Mouse (Mus musculus) limb, embryonic 15.5 days (tissue): Measurements from ENCODE around the gene Gm10518. TPM values are rescaled to one million over a fixed set of nuclear protein-coding genes. Genes with fewer than 3 reads are reported as not detected.

Experiments used
- ATAC-seq: fragments of 200-750 bp; cut with Nextera tagmentation; 2 replicates; pipeline ENCODE4 v1.8.0; 2017; ENCODE audit warnings: low read depth, moderate TSS enrichment; ENCODE audit not compliant: insufficient number of reproducible peaks, low FRiP score, low TSS enrichment
- H3K27ac ChIP-seq: fragments of 300-500 bp; sonication (generic); 2 replicates; pipeline ENCODE4 v1.5.1; 2015; ENCODE audit warnings: moderate library complexity, mild to moderate bottlenecking, inconsistent platforms
- H3K27me3 ChIP-seq: fragments of 300-500 bp; sonication (generic); 2 replicates; pipeline ENCODE4 v1.6.1; 2015; ENCODE audit warnings: inconsistent platforms
- H3K36me3 ChIP-seq: fragments of 300-500 bp; sonication (generic); 2 replicates; pipeline ENCODE4 v1.6.1; 2015; ENCODE audit warnings: inconsistent platforms
- H3K4me1 ChIP-seq: fragments of 300-500 bp; sonication (generic); 2 replicates; pipeline ENCODE4 v1.6.1; 2015; ENCODE audit warnings: inconsistent platforms
- H3K4me2 ChIP-seq: fragments of 300-500 bp; sonication (generic); 2 replicates; pipeline ENCODE4 v1.6.1; 2015; ENCODE audit warnings: mild to moderate bottlenecking, inconsistent platforms
- H3K4me3 ChIP-seq: fragments of 300-500 bp; sonication (generic); 2 replicates; pipeline ENCODE4 v1.5.1; 2015; ENCODE audit warnings: mild to moderate bottlenecking, inconsistent platforms
- H3K9ac ChIP-seq: fragments of 300-500 bp; sonication (generic); 2 replicates; pipeline ENCODE4 v1.6.1; 2015; ENCODE audit warnings: inconsistent platforms
- H3K9me3 ChIP-seq: fragments of 300-500 bp; sonication (generic); 2 replicates; pipeline ENCODE4 v1.6.1; 2016; ENCODE audit warnings: inconsistent platforms
- WGBS: fragments of 180-500 bp; shearing (Covaris S2); methylation state at CpG from one replicate; pipeline ENCODE4 v1.1.7; 2015; 5-methylcytosine and 5-hydroxymethylcytosine counted together
- polyA plus RNA-seq: library from polyadenylated mRNA; unstranded; fragments of >200 nt; fragmentation: Nextera tagmentation; extraction: Ambion mirVana; gene quantifications from 2 replicates; pipeline ENCODE4 v1.2.1, GENCODE M21; 2015

The Gm10518 gene
- polyA plus RNA-seq, result 0.19 TPM in 1 of 2 replicates, not detected in the other

DNA sequence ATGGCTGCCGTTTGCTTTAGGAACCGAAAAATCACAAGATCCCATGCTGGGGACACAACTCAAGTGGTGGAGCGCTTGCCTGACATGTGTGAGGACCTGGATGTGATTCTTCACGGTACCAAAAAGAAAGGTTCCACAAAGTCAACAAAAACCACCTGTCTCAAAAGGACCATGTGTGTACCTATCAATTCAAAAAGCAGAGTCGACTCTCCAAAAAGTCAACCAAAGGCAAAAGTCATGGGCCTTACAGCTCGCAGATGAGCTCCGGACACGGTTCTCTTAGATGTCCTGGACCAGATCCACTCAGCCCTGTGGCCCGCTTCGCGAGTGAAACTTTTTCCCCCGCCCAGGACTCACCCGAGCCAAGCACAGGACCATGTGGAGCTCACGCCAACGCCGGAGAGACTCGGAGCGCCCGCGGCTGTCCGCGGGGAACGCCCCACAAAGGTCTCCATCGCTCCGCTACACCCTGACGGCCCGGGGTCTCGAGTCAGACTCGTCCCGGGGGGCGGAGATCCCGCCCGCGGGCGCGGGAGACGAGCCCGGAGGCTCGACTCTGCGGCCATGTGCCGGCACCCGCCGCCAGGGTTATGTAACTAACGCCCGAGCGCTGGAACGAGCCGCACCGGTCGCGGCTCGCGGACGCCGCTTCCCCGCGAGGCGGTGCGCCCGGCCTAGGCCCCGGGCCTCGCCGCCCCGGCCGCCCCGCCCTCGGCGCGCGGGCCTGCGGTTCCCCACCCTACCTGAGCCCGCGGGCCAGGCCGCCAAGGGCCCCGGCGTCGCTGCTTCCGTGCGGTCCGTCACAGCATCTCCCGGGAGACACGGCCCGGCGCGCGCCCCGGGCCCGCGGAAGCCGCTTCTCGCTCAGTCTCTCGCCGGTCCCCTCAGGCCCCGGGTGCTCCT lies at the start of gene Gm10518:
TSS of gene Gm10518 (plus strand) at position 767 of the 903 bp plus-strand sequence.
- H3K27me3 ChIP-seq, result no peaks in the 10 kb centered on the region
- no peaks in the 10 kb centered on the region for H3K9me3 ChIP-seq
- under 1% methylated on average over 93 of the region's 94 CpGs for WGBS
- peak; percentile 57 for ATAC-seq
- peaks cover 16% of the 10 kb centered on the region for H3K4me1 ChIP-seq
- peak within 1 kb of the TSS; percentile 47 for H3K4me2 ChIP-seq
- peak within 1 kb of the TSS; percentile 79 for H3K4me3 ChIP-seq
- peak within 1 kb of the TSS; percentile 97 for H3K9ac ChIP-seq
- H3K36me3 ChIP-seq, result peaks cover 10% of the 10 kb centered on the region
- peak within 1 kb of the TSS; percentile 99 for H3K27ac ChIP-seq

DNA sequence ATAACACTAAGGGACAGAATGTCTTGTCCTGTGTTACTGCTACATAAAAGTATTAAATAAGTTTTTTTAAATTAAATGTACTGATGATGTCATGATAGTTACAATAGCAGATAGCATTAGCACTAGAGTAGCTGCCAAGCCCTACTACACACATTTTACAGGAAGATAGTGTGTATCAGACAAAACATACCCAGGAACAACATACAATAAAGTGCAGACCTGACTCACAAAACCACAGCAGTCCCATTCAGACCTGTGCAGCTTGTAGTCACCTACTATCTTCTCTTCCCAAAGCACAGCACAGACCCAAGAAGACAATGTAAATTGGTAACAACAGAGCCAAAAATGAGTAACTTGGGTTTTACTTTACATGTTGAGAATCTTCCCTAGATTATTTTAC lies 46.7 kb upstream of the Gm10518 start:
- no peaks in the 10 kb centered on the region for H3K9me3 ChIP-seq
- no peaks in the 10 kb centered on the region for H3K27me3 ChIP-seq
- peaks cover 74% of the 10 kb centered on the region for H3K36me3 ChIP-seq
- no peak overlapping the region for H3K27ac ChIP-seq
- ATAC-seq, result no peak
- no peaks in the 10 kb centered on the region for H3K4me1 ChIP-seq
- H3K4me2 ChIP-seq, result no peak overlapping the region
- no peak overlapping the region for H3K9ac ChIP-seq
- H3K4me3 ChIP-seq, result no peak overlapping the region

DNA sequence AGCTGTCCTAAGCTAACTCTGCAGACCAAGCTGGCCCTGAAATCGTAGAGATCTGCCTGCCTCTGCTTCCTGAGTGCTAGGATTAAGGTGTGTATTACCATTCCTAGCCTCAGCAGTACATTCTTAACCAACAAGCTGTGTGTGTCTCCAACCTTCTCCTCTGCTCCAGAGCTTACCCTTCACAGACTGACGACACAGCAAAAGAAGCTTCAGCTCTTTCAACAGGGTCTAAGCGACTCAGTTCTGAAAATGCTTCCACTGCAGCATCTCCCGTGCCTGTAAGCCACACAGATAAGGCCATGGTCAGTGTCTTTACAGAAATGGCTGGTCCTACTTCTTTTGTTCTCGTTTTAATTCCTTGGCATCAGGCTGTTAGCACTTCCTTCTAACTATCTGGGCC lies 43.1 kb upstream of the Gm10518 start:
- 89% methylated on average over 5 of the region's 5 CpGs for WGBS

DNA sequence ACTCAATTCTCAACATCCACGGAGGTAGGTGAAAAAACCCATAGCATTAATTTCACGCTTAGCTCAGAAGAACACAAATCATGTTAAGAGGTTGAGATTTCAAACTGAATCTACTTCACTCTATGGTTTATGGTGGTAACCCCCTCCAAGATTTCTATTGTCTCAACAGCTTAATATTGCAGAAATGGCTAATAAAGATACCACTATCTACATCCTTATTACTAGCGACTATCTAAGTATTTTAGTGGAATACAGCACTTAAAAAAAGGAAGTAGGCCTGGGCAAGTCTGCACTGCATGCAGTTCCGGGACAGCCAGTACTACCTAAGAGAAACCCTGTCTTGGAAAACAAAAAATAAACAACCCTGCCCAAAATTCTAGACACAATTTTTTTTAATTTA lies 42.6 kb upstream of the Gm10518 start:
- Histone ChIP-seq H3K27ac (no peak overlapping the region), H3K9ac (no peak overlapping the region), H3K27me3 (no peaks in the 10 kb centered on the region), H3K4me3 (no peak overlapping the region), H3K4me2 (no peak overlapping the region), H3K9me3 (no peaks in the 10 kb centered on the region), H3K4me1 (no peaks in the 10 kb centered on the region), H3K36me3 (peaks cover 75% of the 10 kb centered on the region)
- 95% methylated on average over 4 of the region's 4 CpGs for WGBS
- ATAC-seq, result no peak

More for the DNA sequence above, 43.1 kb upstream of the Gm10518 start:
- Histone ChIP-seq H3K36me3 (peaks cover 77% of the 10 kb centered on the region), H3K9ac (no peak overlapping the region), H3K27me3 (no peaks in the 10 kb centered on the region), H3K9me3 (no peaks in the 10 kb centered on the region), H3K27ac (no peak overlapping the region), H3K4me3 (no peak overlapping the region), H3K4me1 (no peaks in the 10 kb centered on the region), H3K4me2 (no peak overlapping the region)
- no peak for ATAC-seq

DNA sequence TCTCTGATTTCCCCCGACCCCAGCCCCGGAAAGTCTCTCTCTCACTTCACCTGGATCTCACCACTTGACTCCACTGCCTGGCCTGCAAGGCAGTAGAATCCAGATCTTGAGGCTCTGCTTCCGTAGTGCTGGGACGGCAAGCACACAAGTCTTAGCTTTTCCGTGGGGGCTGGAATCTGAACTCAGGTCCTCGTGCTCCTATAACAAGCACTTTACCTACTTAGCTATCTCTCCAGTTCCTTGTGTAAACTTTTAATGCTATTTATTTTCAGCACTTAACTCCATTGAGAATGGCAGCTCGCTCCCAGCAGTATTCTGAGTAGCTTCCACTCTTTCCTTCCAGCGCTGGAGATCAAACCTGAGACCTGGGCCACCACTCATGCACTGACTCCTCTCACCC lies 26.3 kb upstream of the Gm10518 start:
- peaks cover 74% of the 10 kb centered on the region for H3K36me3 ChIP-seq
- no peaks in the 10 kb centered on the region for H3K9me3 ChIP-seq
- H3K9ac ChIP-seq, result no peak overlapping the region
- H3K4me2 ChIP-seq, result no peak overlapping the region
- no peak overlapping the region for H3K27ac ChIP-seq
- no peaks in the 10 kb centered on the region for H3K4me1 ChIP-seq
- WGBS, result 94% methylated on average over 8 of the region's 8 CpGs
- H3K27me3 ChIP-seq, result no peaks in the 10 kb centered on the region
- H3K4me3 ChIP-seq, result no peak overlapping the region
- no peak for ATAC-seq

DNA sequence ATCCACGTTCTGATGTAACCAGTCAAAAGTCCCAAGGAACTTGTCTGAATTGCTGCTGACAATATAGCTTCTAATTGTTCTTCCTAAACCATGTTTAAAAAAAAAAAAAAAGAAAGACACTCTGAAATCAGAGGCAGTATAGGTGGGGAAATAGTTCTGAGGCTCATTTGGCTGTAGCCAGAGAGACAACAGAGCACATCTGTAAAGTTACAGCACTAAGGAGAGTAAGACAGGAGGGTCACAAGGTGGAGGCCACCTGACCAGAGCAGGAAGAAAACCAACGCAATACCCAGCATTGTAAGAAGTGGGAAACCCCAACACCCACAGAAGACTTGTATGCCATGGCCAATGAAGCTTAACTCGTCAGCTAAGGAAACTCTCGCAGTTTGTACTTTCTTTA lies 19.1 kb upstream of the Gm10518 start:
- ATAC-seq, result no peak
- H3K4me1 ChIP-seq, result no peaks in the 10 kb centered on the region
- no peak overlapping the region for H3K9ac ChIP-seq
- WGBS, result 92% methylated on average over 4 of the region's 4 CpGs
- H3K9me3 ChIP-seq, result no peaks in the 10 kb centered on the region
- H3K27ac ChIP-seq, result no peak overlapping the region
- H3K36me3 ChIP-seq, result peaks cover 67% of the 10 kb centered on the region
- no peak overlapping the region for H3K4me3 ChIP-seq
- no peaks in the 10 kb centered on the region for H3K27me3 ChIP-seq
- no peak overlapping the region for H3K4me2 ChIP-seq

DNA sequence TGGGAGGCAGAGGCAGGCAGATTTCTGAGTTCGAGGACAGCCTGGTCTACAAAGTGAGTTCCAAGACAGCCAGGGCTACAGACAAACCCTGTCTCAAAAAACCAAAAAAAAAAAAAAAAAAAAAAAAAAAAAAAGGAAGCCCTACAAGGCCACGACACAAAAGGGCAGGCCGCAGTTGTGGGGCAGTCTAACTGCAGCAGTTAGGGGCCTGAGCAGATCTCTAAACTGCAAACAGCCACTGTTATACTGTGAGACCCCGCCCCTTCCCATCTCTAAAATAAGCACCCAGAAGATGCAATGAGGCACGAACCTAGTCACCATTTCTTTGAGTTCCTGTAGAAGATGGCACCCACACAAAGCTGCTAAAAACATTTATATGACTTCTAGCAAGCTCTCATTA lies 17.7 kb upstream of the Gm10518 start:
- Histone ChIP-seq H3K4me2 (no peak overlapping the region), H3K9me3 (no peaks in the 10 kb centered on the region), H3K4me3 (no peak overlapping the region), H3K9ac (no peak overlapping the region), H3K4me1 (no peaks in the 10 kb centered on the region), H3K27ac (no peak overlapping the region), H3K36me3 (peaks cover 67% of the 10 kb centered on the region), H3K27me3 (no peaks in the 10 kb centered on the region)
- WGBS, result 90% methylated on average over 5 of the region's 5 CpGs
- no peak for ATAC-seq

DNA sequence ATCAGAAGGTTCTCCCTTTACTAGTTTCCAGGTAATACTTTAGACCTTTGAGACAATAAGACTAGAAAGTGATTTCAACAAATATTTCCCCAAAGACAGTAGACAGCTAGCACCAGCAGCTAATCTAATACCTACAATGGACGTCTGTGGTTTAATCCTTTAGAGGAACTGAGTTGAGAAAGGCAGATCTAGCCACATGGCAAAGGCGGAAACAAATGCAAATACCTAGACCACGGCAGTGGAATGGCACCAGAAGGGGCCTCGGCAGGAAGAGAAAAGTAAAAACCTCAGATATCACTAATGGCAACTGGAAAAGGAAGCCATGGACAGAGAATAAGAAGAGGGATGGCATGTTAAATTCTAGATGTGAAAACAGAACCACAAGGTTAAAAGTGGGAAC lies 15.9 kb upstream of the Gm10518 start:
- H3K27ac ChIP-seq, result no peak overlapping the region
- no peak overlapping the region for H3K4me2 ChIP-seq
- H3K27me3 ChIP-seq, result no peaks in the 10 kb centered on the region
- no peak overlapping the region for H3K4me3 ChIP-seq
- H3K36me3 ChIP-seq, result peaks cover 73% of the 10 kb centered on the region
- no peak for ATAC-seq
- H3K9ac ChIP-seq, result no peak overlapping the region
- 89% methylated on average over 4 of the region's 4 CpGs for WGBS
- H3K9me3 ChIP-seq, result no peaks in the 10 kb centered on the region
- no peaks in the 10 kb centered on the region for H3K4me1 ChIP-seq

DNA sequence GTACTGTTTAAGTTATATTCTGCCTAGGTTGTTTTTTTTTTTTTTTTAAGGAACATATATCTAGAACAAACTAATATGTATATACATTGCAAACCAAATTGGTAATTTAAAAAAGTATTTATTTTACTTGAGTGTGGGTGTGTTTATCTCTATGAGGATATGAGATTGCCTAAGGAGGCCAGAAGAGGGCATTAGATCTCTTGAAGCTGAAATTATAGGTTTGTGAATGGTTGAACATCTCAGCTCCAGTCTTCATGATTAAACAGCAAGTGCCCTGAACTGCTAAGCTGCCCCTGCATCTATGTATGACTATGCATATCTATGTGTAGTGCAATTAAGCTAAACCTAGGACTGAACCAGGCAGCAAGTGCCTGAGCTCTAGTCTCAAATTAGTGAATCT lies 4.4 kb upstream of the Gm10518 start:
- ATAC-seq, result no peak
- Histone ChIP-seq H3K9ac (no peak overlapping the region), H3K36me3 (peaks cover 35% of the 10 kb centered on the region), H3K27me3 (no peaks in the 10 kb centered on the region), H3K27ac (no peak overlapping the region), H3K4me2 (no peak overlapping the region), H3K9me3 (no peaks in the 10 kb centered on the region), H3K4me1 (peaks cover 11% of the 10 kb centered on the region), H3K4me3 (no peak overlapping the region)

DNA sequence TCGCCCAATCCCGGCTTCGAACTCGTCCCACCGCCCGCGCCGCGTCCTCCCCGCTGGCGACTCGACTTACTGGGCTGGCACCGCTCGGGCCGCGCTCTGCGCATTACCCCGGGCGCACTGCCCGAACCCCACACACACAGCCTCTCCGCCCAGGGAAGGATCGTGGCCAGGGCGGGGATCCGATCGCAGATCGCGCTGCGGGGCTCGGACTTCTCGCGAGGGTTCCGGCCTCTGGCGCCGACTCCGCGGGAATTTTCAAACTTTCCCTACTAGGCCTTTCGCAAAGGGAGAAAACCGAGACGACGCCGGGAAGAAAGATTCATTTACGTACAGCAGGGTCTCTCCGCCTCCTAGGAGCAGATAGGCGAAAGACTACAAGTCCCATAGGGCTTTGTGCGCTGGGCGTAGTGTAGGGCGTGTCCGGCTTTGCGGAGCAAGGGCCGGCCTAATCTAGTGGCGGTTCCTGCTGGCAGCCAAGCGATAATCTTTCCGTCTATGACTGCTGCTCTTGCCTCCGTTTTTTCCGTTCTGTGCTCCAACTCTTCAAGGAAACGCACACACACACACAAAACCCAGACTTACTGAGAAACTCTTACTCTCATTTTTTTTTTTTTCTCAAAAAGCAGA lies 450 bp downstream of the Gm10518 start, which contains the start of gene Ahctf1:
TSS of gene Ahctf1 (minus strand) at position 168 of the 627 bp plus-strand sequence.
- ATAC-seq, result peak; percentile 99
- Histone ChIP-seq H3K36me3 (peaks cover 3% of the 10 kb centered on the region; the same call in 1 of the 2 replicates), H3K27me3 (no peaks in the 10 kb centered on the region), H3K4me1 (peaks cover 16% of the 10 kb centered on the region), H3K9me3 (no peaks in the 10 kb centered on the region), H3K4me2 (peak within 1 kb of the TSS; percentile 47), H3K27ac (peak within 1 kb of the TSS; percentile 99), H3K9ac (peak within 1 kb of the TSS; percentile 97), H3K4me3 (peak within 1 kb of the TSS; percentile 79)
- under 1% methylated on average over 56 of the region's 56 CpGs for whole genome bisulfite sequencing

DNA sequence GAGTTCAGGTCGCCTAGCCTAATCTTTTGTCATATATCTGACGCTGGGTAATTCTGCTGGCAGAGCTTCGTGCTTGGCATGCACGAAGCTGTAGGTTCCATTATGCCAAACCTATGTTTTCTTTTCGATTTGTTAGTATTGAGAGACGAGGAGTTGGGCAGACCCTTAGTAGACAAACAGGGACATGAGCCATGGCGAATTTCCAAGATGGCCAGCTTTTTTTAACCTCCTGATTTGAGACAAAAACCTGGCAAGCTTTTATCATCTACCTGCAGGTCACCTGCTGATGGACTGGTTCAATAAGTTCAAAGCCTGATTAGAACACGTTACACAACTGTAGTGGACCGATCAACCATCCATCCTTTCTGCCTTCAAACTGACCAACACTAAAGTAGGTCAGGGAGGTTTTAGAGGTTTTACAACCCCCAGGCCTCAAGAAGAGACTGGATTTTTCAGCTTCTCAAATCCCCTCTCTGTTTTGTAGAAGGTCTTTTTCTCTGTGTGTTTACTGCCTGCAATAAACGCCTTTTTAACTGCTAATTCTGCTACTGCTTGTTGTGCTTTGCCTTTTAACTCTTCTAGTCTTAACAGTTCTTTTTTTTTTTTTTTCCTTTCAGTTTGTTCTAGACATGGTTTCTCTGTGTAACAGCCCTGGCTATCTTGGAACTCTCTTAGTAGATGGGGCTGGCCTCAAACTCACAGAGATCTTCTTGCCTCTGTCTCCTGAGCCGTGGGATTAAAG lies 1.1 kb downstream of the Gm10518 start:
- H3K4me1 ChIP-seq, result peaks cover 16% of the 10 kb centered on the region
- no peak overlapping the region for H3K9ac ChIP-seq
- no peak for ATAC-seq
- H3K36me3 ChIP-seq, result no peaks in the 10 kb centered on the region
- 29% methylated on average over 11 of the region's 11 CpGs for WGBS
- H3K9me3 ChIP-seq, result no peaks in the 10 kb centered on the region
- peak overlapping the region; percentile 47 for H3K4me2 ChIP-seq
- no peaks in the 10 kb centered on the region for H3K27me3 ChIP-seq
- H3K4me3 ChIP-seq, result peak overlapping the region; percentile 79
- peak overlapping the region; percentile 99 for H3K27ac ChIP-seq

DNA sequence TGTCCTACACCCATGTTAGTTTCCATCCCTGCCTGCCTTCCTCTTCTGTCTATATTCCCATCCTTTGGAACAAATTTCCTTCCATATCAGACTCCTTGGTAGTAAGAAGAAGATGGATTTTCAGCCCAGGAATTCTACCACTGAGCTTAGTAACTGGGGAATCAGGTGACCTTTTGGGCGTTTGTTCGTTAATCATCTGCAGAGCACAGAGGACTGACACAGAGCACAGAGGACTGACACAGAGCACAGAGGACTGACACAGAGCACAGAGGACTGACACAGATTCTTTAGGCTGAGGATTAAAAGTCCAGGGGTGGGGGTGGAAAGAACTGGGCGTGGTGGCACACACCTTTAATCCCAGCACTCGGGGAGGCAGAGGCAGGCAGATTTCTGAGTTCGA lies 2.6 kb downstream of the Gm10518 start:
- Histone ChIP-seq H3K9me3 (no peaks in the 10 kb centered on the region), H3K36me3 (no peaks in the 10 kb centered on the region), H3K27ac (no peak overlapping the region), H3K4me3 (no peak overlapping the region), H3K9ac (no peak overlapping the region), H3K4me2 (no peak overlapping the region), H3K4me1 (peaks cover 16% of the 10 kb centered on the region), H3K27me3 (no peaks in the 10 kb centered on the region)
- 89% methylated on average over 5 of the region's 5 CpGs for WGBS
- ATAC-seq, result no peak
